27 mouse cellular contexts compared by ENCODE assay signal in the genomic region with DNA sequence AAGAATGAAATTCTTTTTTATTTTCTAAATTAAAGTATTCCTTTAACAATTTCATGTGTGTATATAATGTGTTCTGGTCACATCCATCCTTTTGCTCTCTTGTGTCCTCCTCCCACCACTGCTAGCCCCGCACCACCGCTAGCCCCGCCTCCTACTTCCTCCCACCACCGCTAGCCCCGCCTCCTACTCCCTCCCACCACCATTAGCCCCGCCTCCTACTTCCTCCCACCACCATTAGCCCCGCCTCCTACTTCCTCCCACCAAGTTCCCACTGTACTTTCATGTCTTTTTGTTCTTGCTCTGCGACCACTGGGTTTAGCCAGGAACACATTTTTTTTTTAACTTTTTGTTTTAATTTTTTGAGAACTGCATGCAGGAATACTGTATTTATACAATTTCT. TPM values are rescaled to one million over a fixed set of nuclear protein-coding genes. Genes with fewer than 3 reads are reported as not detected.
DNase-seq lines count a peak whose midpoint lies in the region; ATAC-seq and TF ChIP-seq lines count a peak whose summit lies in the region.
"Had no signal": no experiment of that assay in that cellular context is flagged by ENCODE, and none has a peak within 500 bp of the region (broad histone marks: within the 10 kb centered on the region; RNA-seq: fewer than 3 reads in every experiment).

No protein-coding gene starts in this region.

- no peak for TF ChIP-seq EP300 in liver, postnatal 0 days (IDR thresholded peaks at IDR 0.05; ENCODE audit: low read depth)
- no peak for TF ChIP-seq EP300 in heart, adult 2 months (IDR thresholded peaks at IDR 0.05; ENCODE audit: insufficient read depth, low read depth, low read length)

- TF ChIP-seq CTCF in liver, postnatal 0 days (IDR thresholded peaks at IDR 0.05; ENCODE audit: low read depth) = no peak
- no peak for TF ChIP-seq CTCF in heart, adult 2 months (IDR thresholded peaks at IDR 0.05)

- H3K27ac ChIP-seq in liver, postnatal 0 days (ENCODE audit: low read depth) = no peak overlapping the region
- H3K27ac ChIP-seq in liver, embryonic 12.5 days = no peak overlapping the region
- H3K27ac ChIP-seq in heart, adult 2 months = no peak overlapping the region
- H3K27ac ChIP-seq in heart, embryonic 10.5 days = no peak overlapping the region
- H3K27ac ChIP-seq: gastrocnemius, adult 2 months; layer of hippocampus, adult 2 months; limb, embryonic 15.5 days; neural tube, embryonic 13.5 days had no signal

- TF ChIP-seq POLR2A in heart, adult 2 months (IDR thresholded peaks at IDR 0.05; ENCODE audit: insufficient read depth, low read depth, low read length) = no peak

- no peaks in the 10 kb centered on the region for H3K9me3 ChIP-seq in liver, postnatal 0 days (ENCODE audit: low read length)
- H3K9me3 ChIP-seq in liver, embryonic 12.5 days (replicated peaks) = no peaks in the 10 kb centered on the region
- no peaks in the 10 kb centered on the region for H3K9me3 ChIP-seq in heart, embryonic 10.5 days
- H3K9me3 ChIP-seq: limb, embryonic 15.5 days; neural tube, embryonic 13.5 days had no signal

- H3K79me2 ChIP-seq in heart, adult 2 months (replicated peaks; ENCODE audit: control insufficient read depth, insufficient read depth, low read length) = no peaks in the 10 kb centered on the region

- no peaks in the 10 kb centered on the region for H3K27me3 ChIP-seq in liver, postnatal 0 days (ENCODE audit: insufficient read depth, low read length)
- no peaks in the 10 kb centered on the region for H3K27me3 ChIP-seq in liver, embryonic 12.5 days (replicated peaks)
- H3K27me3 ChIP-seq in heart, adult 2 months (ENCODE audit: control insufficient read depth, insufficient read depth, low read length) = no peaks in the 10 kb centered on the region
- no peaks in the 10 kb centered on the region for H3K27me3 ChIP-seq in heart, embryonic 10.5 days (ENCODE audit: insufficient read depth, poor library complexity, severe bottlenecking)
- H3K27me3 ChIP-seq: limb, embryonic 15.5 days; neural tube, embryonic 13.5 days had no signal

- no peak overlapping the region for H3K4me3 ChIP-seq in liver, postnatal 0 days (ENCODE audit: low read depth, low read length)
- no peak overlapping the region for H3K4me3 ChIP-seq in liver, embryonic 12.5 days
- H3K4me3 ChIP-seq in heart, adult 2 months = no peak overlapping the region
- no peak overlapping the region for H3K4me3 ChIP-seq in heart, embryonic 10.5 days
- H3K4me3 ChIP-seq: gastrocnemius, adult 2 months; layer of hippocampus, adult 2 months; limb, embryonic 15.5 days; neural tube, embryonic 13.5 days had no signal

- H3K4me2 ChIP-seq in liver, postnatal 0 days (ENCODE audit: low read depth, low read length) = no peak overlapping the region
- H3K4me2 ChIP-seq in liver, embryonic 12.5 days = no peak overlapping the region
- H3K4me2 ChIP-seq: limb, embryonic 15.5 days; lung, embryonic 14.5 days; midbrain, embryonic 11.5 days; neural tube, embryonic 13.5 days had no signal

- H3K36me3 ChIP-seq in liver, postnatal 0 days (replicated peaks; ENCODE audit: insufficient read depth, low read length) = no peaks in the 10 kb centered on the region
- no peaks in the 10 kb centered on the region for H3K36me3 ChIP-seq in liver, embryonic 12.5 days
- H3K36me3 ChIP-seq in heart, adult 2 months (ENCODE audit: control insufficient read depth, insufficient read depth, low read length) = no peaks in the 10 kb centered on the region
- H3K36me3 ChIP-seq in heart, embryonic 10.5 days = no peaks in the 10 kb centered on the region
- H3K36me3 ChIP-seq: limb, embryonic 15.5 days; neural tube, embryonic 13.5 days had no signal

- DNase-seq in liver, postnatal 0 days = peak; percentile 44
- DNase-seq in A20 (ENCODE audit: low read depth, low spot score) (peak; percentile 55), R1 (ENCODE audit: low read depth, low spot score) (peak; percentile 38)
- no peak for DNase-seq in urinary bladder, postnatal 14 days (ENCODE audit: low spot score)
- DNase-seq in heart, adult 2 months = no peak
- no peak for DNase-seq in heart, embryonic 10.5 days (ENCODE audit: low spot score)
- DNase-seq: cerebellum, adult 18-20 months; cerebellum, postnatal 36 days; gastrocnemius, adult 2 months; heart, adult 11 months; kidney, adult 18-20 months; kidney, postnatal 10 days; lung, embryonic 14.5 days; lung, postnatal 4 days; thymus, adult 2 months had no signal

- no peak for ATAC-seq in liver, postnatal 0 days
- no peak for ATAC-seq in liver, embryonic 12.5 days
- ATAC-seq in megakaryocyte progenitor cell, adult 5-6 weeks (replicated peaks; ENCODE audit: poor library complexity) = peak; percentile 92

- peaks cover 3% of the 10 kb centered on the region for H3K4me1 ChIP-seq in liver, postnatal 0 days (ENCODE audit: insufficient read depth)
- no peaks in the 10 kb centered on the region for H3K4me1 ChIP-seq in liver, embryonic 12.5 days
- peaks cover 2% of the 10 kb centered on the region for H3K4me1 ChIP-seq in heart, adult 2 months (ENCODE audit: control insufficient read depth, insufficient read depth, low read length)
- H3K4me1 ChIP-seq in heart, embryonic 10.5 days = no peaks in the 10 kb centered on the region
- H3K4me1 ChIP-seq: limb, embryonic 15.5 days; neural tube, embryonic 13.5 days had no signal

- intact Hi-C loops in heart, adult 2 months (cut with DNase I) = no loop called here

- WGBS in liver, postnatal 0 days (ENCODE audit: insufficient replicate concordance) = 60% methylated on average over 8 of the region's 8 CpGs
- WGBS in liver, embryonic 12.5 days (ENCODE audit: insufficient replicate concordance) = 45% methylated on average over 8 of the region's 8 CpGs
- WGBS in heart, adult 2 months = 71% methylated on average over 8 of the region's 8 CpGs
- WGBS in heart, embryonic 10.5 days = 65% methylated on average over 8 of the region's 8 CpGs

- no peak overlapping the region for H3K9ac ChIP-seq in liver, postnatal 0 days (replicated peaks)
- H3K9ac ChIP-seq in liver, embryonic 12.5 days = no peak overlapping the region
- H3K9ac ChIP-seq in heart, adult 2 months (ENCODE audit: low read depth, low read length) = no peak overlapping the region
- H3K9ac ChIP-seq: limb, embryonic 15.5 days; lung, embryonic 14.5 days; neural tube, embryonic 13.5 days had no signal

RNA-seq across cellular contexts. Expression of a gene that starts 41.3 kb away (rescaled TPM):
- 0.14 TPM in 1 of 2 replicates, not detected in the other for polyA plus RNA-seq in liver, postnatal 0 days (2015; fragmentation: Nextera tagmentation; extraction: Ambion mirVana)
- not detected in 2 replicates for polyA plus RNA-seq in liver, embryonic 12.5 days (2016; fragmentation: Nextera tagmentation; extraction: Ambion mirVana)
- not detected in 2 replicates for total RNA-seq in megakaryocyte progenitor cell, adult 5-6 weeks (2015)
- total RNA-seq in megakaryocyte progenitor cell, adult 5-6 weeks (2017) = not detected in 2 replicates
- 10 to 100 TPM; 84.6 to 95.5 TPM for total RNA-seq in heart, adult 2 months (2021)
- 87.8 and 148 TPM in 2 replicates for polyA plus RNA-seq in heart, adult 2 months (2012; rRNA removed)
- 0.23 TPM in 1 of 2 replicates, not detected in the other for polyA plus RNA-seq in heart, embryonic 10.5 days (2016; fragmentation: Nextera tagmentation; extraction: Ambion mirVana)
- total RNA-seq: adrenal gland, adult 18-20 months; layer of hippocampus, adult 2 months; left cerebral cortex, postnatal 25 days had no signal
- polyA plus RNA-seq: C2C12; forebrain, embryonic 11.5 days; lung, embryonic 14.5 days; midbrain, embryonic 11.5 days; small intestine, adult 2 months; stomach, embryonic 14.5 days had no signal

Comparison
In these comparisons a context has a peak if more than half of its experiments do, and no peak if none do; other contexts are left out.
1. RNA of a gene that starts 41.3 kb away (polyA plus RNA-seq): 87.8 to 148 TPM in heart, adult 2 months; 0.23 TPM in heart, embryonic 10.5 days, not detected in liver, embryonic 12.5 days and 0.14 TPM in liver, postnatal 0 days; every median in the first group is over 10 times any median in the second.
2. DNase-seq: peak in liver, postnatal 0 days (single experiment), A20 (single experiment) and R1 (single experiment); none in urinary bladder, postnatal 14 days (single experiment), heart, adult 2 months (0 of 2) and heart, embryonic 10.5 days (single experiment).